Mouse (Mus musculus) kidney, postnatal 36 days (tissue): ENCODE measurements around the gene Sidt1.
A peak's percentile ranks its signal among the peaks of the same experiment; 100 is the strongest.

Source experiments
- DNase-seq, 2 experiments: peaks; one replicate each; pipeline ENCODE4 v3.0.0; 2021 to 2022; ENCODE audit warnings: mixed read lengths in 2 of 2

Gene Sidt1

DNA sequence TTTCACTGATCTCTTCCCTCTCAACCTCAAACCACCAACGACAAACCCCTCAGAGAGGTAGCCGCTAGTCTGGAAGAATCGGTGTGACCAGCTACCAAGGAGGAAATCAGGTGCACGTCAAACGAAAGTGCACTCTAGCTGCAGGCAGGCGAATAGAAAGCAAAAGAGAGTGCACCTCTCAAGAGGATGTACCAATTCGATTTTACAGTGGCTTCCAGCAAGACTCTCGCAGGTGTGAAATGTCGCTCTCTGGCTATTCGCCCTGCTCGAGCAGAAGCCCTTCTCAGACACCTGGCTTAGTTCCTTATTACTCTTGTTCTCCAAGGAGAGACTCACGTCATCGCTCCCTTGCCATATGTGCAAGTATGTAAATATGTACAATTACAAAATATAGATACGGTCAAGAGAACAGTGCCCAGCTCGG lies at the start of gene Sidt1:
Gene Sidt1 (minus strand): TSS at position 336 of the 424 bp plus-strand sequence.
- DNase-seq: peak in 1 of 2 experiments; percentile 14

DNA sequence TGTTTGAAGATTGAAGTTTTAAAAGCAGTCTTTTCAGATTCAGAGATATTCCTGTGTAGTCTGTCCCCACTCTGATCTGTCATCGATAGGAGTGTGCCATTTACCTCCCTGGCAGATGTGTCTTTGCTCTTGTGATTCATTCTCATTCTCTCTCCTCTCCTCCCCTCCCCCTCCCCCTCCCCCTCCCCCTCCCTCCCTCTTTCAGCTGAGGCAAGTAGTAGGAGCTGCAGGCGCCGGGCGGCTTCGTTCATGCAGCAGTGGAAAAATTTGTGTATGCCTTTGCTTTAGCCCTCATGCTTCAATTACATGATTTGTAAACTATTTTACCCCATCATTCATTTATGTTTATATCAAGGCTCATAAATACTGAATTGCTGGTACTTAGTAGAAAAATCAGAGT lies 48.6 kb upstream of the Sidt1 start:
- DNase-seq: no peak

DNA sequence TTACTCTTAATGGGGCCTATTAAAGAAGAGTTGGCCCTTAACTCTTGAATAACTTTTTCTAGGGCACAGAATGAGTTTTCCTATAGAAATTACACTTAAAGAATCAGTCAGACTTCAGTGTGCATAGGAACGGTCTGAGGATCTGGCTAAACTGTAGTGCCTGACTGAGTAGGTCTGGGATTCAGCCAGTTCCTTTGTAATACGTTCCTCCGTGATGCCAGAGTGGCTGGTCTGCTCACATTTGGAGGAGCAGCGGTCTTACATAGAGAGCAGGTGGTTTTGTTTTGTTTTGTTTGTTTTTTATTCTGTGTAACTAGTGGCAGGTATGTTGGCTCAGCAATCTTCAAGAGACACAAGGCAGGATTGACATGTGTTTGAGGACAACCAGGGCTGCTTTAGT lies 47.0 kb upstream of the Sidt1 start:
- DNase-seq: no peak

DNA sequence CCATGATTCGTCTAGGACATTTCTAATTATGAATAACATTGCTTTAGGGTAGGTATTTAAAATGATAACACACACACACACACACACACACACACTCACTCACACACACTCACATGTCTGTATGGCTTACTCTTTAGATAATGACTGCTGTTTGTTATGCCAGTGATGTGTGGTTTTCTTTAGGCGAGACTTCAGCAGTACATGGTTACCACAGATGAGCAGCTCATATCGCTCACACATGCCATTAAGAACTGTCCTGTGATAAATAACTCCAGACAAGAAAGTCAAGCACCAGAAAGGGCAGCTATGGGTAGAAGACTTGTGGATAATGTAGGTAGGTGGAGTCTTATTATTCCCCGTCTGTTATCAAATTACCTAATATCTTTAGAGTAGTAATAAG lies 42.5 kb upstream of the Sidt1 start:
- no peak for DNase-seq

DNA sequence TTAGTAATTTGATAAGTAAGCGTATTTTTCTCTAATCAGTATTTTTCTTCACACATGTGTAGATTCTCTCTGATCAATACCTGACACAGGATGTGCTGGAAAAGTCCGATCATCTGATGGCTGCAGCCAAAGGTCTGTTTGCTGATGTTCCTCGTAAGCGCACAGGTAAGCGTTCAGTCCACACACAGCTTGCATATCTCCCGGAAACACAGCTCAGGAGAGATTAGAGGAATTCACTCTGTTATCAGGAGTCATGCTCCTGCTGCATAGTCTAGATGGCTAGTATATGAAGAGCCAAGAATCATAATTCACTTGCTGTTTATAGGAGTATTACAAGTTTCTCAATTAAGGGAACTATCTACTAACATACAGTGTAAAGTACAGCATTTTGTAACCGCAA lies 32.5 kb upstream of the Sidt1 start:
- DNase-seq: no peak

DNA sequence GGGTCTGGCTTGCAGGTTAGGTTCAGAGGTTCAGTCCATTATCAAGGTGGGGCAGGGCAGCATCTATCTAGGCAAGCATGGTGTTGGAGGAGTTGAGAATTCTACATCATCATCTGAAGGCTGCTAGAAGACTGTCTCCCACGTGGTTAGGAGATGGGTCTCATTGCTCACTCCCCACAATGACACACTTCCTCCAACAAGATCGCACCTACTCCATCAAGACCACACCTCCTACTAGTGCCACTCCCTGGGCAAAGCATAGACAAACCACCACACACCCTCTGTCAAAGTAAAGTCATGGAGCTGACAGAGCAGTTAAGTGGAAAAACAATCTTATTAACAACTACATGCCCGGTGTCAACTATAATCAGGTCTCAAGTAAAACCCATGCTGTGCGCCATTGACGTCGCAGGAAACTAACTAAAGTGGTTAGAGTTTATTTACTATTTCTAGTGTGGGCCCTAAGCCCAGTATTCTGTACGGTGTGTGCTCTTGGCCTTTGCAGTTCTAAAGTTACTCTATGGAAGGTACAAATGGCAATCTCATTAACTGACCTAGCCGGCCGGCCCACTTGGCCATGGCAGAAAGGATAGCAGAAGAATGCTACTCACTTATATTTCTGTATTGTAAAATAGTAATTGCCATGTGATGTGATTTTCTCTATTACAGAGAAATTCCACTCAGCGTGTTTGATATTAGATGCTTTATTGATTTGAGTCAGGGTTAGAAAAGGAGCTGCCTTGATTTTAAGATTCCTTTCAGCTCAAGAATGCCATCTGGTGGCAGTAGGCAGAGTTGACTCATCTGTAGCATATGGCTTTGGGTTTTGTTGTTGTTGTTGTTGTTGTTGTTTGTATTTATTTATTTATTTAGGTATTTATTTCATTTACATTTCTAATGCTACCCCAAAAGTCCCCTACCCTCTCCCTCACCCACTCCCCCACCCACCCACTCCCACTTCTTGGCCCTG lies 29.2 kb upstream of the Sidt1 start:
- peak; percentile 40 to 65 for DNase-seq

DNA sequence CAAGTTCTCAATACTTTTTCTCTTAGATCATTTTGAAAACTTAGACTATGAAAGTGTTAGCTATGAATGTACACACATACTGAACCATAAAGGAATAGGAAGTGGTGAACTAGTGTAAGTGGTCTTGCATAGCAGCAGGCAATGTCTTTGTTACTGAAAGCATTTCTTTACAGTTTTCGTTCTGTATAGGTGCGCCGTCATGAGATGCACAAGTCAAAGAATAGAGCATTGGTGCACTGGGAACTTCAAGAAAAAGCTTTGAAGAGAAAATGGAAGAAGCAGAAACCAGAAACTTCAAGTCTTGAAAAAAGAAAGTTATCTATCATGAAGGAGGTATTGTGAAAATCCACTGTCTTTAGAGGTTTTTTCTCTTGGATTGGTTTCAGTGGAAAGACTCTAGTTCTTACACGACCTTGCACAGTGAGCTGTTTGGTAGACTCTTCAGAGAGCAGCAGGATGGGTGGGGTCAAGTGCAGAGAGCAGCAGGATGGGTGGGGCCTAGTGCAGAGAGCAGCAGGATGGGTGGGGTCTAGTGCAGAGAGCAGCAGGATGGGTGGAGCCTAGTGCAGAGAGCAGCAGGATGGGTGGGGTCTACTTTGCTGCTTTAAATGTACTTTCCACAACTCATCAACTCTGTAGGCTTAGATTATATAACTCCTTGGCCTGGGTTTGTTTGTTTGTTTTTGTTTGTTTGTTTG lies 24.7 kb upstream of the Sidt1 start:
- peak; percentile 59 to 79 for DNase-seq

DNA sequence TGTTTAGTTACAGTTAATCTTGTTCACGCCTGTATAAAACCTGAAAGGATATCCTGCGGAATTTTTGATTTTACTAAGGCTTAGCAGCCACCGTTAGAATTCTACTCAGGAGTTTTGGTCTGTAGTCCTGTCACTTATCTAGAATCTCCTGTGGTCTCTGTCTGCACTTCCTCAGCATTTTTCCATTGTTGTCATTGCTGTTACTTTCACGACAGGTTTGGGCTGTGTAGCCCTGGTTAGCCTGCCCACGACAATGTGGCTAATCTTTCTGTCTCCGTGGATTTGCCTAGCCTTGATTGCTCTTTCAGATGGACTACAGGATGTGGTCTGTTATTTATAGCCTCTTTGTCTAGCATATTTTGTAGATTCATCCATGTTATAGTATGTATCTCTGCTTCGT lies 23.3 kb upstream of the Sidt1 start:
- DNase-seq: no peak

DNA sequence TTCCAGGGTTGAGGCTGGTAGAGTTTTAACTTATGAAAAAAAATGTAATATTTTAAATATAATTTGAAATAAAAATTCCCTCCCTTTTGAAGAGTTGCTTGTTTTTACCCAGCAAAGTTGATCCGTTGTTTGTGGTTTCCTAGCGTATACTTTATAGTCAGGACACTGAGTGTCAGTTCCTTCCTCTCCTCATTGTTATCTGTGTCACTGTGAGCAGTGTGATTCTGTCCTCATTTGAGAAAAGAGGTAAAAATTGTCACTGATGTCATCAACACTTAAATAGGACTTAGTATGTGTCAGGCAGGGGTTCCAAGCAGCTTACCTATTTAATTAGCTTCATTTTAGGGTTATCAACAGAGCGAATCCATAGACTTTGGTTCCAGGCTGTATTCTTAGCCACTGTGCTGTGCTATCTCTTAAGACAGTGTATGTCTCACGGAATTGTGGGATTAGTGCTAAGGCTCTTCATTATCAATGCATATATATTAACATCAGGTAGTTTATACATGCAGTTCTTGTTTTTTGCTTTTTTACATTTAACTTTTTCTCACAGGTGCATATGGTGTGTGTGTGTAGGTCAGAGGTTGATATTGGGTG lies 16.9 kb upstream of the Sidt1 start:
- no peak for DNase-seq

DNA sequence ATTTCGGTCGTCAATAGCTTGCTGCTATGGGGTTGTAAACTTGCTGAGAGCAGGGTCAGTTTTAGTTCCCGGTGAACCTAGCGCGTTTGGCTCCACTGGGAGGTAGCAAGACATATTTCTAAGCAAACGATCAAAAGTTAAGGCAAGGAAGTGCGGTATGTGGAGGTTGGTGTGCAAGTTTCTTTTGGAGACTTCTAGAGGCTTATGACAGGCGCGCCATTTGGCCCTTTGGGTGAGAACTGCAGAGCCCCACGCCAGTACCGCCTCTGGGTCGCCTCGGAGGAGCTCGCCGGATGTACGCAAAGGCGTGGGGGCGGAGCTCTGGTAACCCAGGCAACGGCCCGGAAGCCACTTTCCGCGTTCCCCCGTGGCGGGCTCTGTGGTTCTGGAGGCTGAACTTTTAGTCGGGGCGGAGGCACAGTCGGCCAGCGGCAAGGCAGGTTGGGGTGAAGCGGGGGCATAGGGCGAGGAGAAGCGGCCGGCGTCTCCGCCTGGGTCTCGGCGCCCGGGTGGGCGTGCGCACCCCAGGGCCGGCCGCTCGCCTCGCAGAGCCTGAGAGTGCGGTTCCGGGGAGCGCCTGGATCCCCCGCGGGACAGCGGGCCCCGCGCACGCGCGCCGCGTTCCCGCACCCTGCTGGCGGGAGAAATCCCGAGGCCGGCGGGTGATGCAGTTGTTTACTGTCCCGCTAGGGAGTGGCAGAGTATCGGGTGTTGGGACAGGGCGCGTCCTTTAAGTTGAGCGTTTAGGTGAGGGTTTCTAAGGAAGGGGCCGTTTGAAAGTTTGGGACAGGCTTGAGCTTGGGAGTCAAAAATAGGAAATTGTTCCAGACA lies 14.3 kb upstream of the Sidt1 start, which contains the start of gene Spice1:
Gene Spice1 (plus strand): TSS at position 51 of the 831 bp plus-strand sequence.
- DNase-seq: peak; percentile 97 to 100

DNA sequence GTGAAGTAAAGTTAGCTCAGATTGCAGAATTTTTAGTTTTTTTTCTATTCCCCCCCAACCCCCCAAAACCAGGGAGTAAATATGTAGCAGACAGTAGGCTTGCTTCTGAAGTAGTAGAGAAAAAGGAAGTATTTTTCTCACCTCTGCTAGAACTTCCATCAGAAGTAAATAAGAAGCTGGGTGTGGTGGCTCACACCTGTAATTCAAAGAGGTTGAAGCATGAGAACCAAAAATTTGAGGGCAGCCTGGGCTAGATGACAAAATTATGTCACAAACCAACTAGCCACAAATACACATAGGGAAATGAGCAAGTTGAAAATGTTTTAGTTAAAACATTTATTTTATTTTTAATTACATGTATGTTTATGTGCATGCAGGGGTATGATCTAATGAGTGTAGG lies 4.5 kb upstream of the Sidt1 start:
- no peak for DNase-seq

DNA sequence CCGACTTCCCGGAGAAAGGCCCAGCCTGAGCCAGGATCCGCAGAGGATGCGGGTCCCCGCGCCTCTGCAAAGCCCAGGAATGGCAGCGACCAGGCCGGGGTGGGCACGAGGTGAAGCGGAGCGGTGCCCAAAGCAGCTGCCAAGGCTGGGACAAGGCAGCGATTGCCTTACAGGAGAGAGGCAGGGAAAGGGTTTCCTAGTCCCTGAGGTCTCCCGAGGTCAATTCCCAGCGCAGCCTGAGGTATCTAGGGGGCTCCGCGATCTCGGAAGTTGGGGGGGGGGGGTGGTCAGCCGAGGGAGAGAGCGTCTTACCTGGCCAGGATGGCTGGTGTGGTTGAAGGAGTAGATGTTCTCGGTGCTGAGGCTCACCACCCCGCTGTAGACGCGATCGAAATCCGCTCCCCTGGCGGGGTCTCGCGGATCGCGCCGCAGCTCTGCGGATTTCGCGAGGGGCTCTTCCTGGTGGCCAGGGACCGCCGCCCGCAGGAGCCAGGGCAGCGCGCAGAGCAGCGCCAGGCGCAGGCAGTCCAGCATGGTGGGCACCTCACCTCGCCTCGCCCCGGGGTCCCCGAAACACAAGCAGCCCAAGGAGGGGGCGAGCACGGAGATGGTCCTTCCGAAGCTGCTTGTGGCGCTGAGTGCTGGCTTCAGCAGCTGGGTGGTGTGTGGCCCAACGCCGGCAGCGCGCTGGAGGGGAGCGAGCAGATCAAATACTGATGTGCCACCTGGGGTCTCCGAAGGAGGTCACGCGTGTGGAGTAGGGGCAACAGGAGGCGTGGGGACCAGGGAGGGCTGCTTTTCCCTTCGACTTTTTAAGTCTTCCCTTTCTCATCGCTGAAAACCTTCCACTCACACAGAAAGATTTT lies 768 bp downstream of the Sidt1 start:
- peak in 1 of 2 experiments; percentile 26 for DNase-seq

DNA sequence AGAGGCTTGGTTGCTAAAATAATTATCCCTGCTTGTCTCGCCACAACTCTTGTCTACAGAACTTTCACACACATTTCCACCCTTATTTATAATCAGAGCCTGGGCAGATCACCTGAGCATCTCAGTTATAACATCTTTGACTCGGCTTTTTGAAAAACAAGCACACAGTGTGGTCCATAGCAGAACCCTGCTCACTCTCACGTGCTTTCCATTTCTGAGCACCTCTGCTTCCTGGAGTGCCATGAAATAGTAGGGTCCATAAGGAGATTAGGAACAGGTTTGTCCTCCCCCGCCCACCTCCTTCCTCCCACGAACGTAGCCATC lies 1.4 kb downstream of the Sidt1 start:
- no peak for DNase-seq

DNA sequence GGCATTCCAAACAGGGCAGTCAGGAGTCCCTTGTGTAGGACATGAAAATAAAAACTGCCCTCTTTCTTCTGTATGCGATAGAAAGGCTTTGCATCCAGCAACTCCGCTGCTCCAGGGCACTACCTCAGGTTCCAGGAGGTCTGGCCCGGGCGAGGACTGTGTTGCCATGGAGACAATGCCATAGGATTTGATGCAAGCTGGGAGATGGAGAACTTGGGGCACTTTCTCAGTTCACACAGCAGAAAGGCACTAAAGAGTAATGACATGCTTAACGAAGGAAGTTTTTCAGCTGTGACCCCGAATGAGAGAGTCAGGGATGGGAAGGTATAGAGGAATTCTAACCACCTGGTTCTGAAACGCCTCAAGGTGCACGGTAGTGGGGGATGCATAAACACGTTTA lies 1.8 kb downstream of the Sidt1 start:
- DNase-seq: no peak

DNA sequence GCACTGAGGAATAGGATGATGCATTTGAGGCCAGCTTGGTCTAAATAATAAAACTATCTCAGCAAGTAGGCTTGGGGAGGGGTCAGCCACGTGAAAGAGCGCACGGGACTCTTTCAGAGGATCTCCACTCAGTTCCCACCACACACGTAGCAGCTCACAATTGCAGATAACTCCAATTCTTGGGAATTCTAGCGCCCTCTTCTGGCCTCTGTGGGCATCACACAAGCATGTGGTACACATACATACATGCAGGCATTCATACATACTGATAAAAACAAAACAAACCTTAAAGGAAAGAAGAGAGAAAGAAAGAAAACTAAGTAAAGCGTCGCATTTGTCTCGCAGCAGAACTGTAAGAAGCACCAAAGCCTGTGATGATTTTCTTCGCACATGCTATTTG lies 2.3 kb downstream of the Sidt1 start:
- no peak for DNase-seq

DNA sequence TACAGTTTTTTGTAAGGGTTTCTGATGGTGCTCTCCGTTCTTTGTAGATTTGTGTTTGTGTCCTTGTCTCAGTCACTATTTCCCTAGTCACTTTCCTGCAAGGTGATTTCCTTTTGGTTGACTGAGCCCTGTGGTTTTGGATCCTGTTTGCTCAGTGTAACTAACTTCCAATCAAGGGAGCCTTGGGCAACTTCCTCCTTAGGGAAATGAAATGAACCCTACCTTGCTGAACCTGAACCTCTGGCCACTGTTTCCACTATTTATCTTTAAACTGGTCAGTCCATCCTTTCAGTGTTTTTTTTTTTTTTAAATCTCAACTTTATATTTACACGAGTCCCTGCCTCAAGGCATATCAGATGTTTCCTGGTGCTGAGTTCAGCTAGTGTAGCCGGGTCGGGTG lies 4.4 kb downstream of the Sidt1 start:
- DNase-seq: no peak

DNA sequence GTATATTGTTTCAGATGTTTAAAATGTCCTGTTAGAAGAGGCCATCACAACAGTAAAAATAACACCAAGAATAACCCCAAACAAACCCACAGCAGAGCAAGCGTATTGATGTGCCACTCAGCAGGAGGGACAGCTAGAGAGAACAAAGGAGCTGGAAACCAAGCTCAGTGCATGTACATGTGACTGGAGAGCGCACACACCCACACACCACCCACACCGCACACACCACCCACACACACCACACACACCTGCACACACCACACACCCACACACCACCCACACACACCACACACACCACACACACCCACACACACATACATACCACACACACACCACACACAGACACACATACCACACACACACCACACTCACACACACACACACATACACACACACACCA lies 12.8 kb downstream of the Sidt1 start:
- DNase-seq: no peak

DNA sequence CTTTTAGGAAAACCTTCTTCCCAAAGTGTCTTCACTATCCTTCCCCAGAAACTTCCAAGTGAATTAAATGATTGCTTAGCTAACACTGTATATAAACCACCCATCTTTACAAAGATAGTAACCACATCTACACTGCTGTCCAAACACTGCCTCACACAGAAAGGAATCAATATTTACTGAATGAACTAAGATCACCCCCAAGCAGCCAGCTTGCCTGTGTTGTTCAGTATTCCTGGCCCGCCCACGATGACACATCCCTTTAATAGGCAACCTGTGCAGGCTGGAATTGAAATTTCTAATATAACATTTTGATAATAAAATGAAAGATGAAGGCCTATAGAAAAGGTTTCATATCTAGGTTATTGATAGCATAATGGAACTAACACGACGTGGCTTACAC lies 16.6 kb downstream of the Sidt1 start:
- no peak for DNase-seq

DNA sequence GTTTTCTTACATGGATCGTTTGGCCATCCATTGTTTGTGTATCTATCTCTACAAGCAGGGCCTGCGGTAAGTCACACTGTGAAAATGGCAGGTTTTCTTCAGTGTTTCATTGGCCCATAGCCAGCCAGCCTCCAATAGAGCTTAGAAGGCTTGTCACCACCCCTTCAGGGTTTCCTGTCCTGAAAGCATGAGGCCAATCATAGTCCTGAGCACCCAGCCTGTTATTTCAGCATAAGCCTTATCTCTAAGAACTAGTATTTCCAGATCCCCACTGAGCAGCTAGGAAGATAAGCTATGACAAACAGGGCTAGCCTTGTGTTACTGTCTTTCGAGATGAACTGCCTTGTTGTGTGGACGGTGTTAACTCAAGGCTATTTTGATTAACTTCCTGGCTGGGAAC lies 19.6 kb downstream of the Sidt1 start:
- DNase-seq: peak in 1 of 2 experiments; percentile 45

DNA sequence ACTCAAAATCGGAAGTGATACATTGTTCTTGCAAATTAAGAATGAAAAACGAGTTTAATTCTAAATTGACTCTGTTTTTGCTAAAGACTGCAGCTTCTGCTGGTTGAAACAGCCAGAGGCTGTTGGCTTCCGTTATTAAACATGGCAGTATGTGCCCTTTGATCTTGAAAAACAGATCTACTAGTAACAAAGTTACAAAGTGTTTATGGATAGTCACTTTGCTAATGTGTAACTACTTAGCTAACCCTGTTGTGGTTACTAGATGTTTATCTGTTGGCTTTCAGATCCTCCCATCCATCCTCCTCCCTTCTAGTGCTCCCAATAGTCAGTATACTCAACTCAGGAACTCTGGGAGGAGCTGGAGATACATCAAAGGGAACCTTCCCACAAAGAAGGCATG lies 27.4 kb downstream of the Sidt1 start:
- peak in 1 of 2 experiments; percentile 24 for DNase-seq

DNA sequence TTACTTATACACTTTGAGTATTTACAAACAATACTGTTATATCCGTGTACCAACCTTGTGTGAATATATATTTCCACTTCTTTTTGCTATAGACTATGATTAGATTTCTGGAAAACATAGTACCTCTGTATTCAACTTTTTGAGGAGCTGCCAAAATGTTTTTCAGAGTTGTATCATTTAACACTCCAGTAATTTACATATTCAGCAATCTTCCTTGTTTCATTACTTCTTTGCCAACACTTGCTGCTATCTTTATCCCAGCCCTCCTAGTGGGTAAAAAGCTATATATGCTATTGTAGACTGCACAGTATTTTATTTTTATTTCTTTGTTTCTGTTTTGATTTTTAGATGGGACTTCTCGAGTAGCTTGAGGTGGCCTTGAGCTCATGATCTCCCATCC lies 29.2 kb downstream of the Sidt1 start:
- DNase-seq: no peak
